Mouse (Mus musculus) embryonic stem cell, embryonic (primary cell): Measurements from ENCODE around the gene Rnf215.

ENCODE experiments used
- CTCF ChIA-PET, 4 experiments: fragments of 300-600 bp in 2 of 4; fragments of 350-600 bp in 2 of 4; sonication (Branson Sonifier 250); formaldehyde crosslinking; loops; one replicate each; lab custom pipeline; 2022; ENCODE audit warnings: inconsistent platforms in 2 of 4; lab: Charles Lee
- POLR2A ChIA-PET, 4 experiments: fragments of 300-600 bp in 2 of 4; fragments of 350-600 bp in 2 of 4; sonication (Branson Sonifier 250); formaldehyde crosslinking; loops; one replicate each; lab custom pipeline; 2022; ENCODE audit warnings: antibody characterized with exemption in 4 of 4, inconsistent platforms in 1 of 4; lab: Charles Lee

Rnf215 gene

DNA sequence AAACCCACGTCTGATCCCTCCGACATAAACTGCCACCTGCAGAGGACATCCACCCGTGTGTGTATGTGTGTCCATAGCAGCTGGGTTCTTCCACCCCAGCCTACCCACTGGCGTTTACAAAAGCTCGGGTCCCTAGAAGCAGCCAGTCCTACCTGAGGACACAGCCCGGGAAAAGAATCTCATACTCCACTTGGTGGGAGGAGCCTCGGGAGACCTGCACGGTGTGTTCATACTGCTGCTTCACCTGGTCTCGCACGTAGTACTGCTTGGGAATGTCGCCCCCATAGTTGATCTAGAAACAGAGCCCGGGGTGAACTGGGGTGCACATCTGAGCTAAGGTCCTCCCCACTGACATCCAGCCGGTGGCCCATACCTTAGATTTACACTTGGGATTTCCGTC, 31.5 kb upstream of the Rnf215 start:
- CTCF ChIA-PET = no interaction called here
- POLR2A ChIA-PET = interaction anchor here in 2 of 4 experiments (0.5 to 3.3 kb wide), 2 partner anchors 15 to 77 kb away, joined by 9 to 12 read pairs; no protein-coding TSS in a partner anchor

- POLR2A ChIA-PET = interaction anchor here in 1 of 4 experiments (0.8 to 1.9 kb wide), 2 partner anchors 8 to 137 kb away, joined by 3 to 7 read pairs; no protein-coding TSS in a partner anchor
- CTCF ChIA-PET = interaction anchor here in 1 of 4 experiments (0.7 kb wide), 1 partner anchor 20 kb away, joined by 3 read pairs; no protein-coding TSS in a partner anchor
Measured at GRCm38 (mm10) chr11:4104989-4105388, 30.0 kb upstream of the Rnf215 start.

- ChIA-PET POLR2A (interaction anchor here in 1 of 4 experiments (0.8 to 1.9 kb wide), 2 partner anchors 8 to 138 kb away, joined by 3 to 7 read pairs; no protein-coding TSS in a partner anchor), CTCF (interaction anchor here in 1 of 4 experiments (1.5 kb wide), 1 partner anchor 29 kb away, joined by 3 read pairs; the partner anchor contains the start of gene Rnf215)
Measured at GRCm38 (mm10) chr11:4105444-4105843, 29.6 kb upstream of the Rnf215 start.

DNA sequence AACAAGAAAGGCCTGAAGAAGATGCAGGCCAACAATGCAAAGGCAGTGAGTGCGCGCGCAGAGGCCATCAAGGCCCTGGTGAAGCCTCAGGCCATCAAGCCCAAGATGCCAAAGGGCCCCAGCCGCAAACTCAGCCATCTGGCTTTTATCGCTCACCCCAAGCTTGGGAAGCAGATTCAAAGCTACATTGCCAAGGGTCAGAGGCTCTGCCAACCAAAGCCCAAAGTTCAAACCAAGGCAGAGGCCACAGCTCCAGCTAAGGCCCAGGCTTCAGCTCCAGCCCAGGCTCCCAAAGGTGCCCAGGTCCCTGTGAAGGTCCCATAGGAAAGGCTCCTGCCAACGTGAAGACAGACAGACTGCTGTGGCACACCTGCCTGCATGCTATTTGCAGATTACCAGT, 27.1 kb upstream of the Rnf215 start:
- CTCF ChIA-PET = interaction anchor here in 3 of 4 experiments (0.7 to 1.4 kb wide), 3 partner anchors 16 to 79 kb away, joined by 3 read pairs; partner anchors contain the start of gene Sec14l2 (in 1 of the 3)
- POLR2A ChIA-PET = interaction anchor here in 2 of 4 experiments (1.1 to 1.6 kb wide), 2 partner anchors 10 to 11 kb away, joined by 3 to 7 read pairs; no protein-coding TSS in a partner anchor

- CTCF ChIA-PET = interaction anchor here in 2 of 4 experiments (0.7 to 1.4 kb wide), 4 partner anchors 14 to 111 kb away, joined by 3 to 4 read pairs (median 3); partner anchors contain the start of gene Sec14l2 (in 1 of the 2)
Measured at GRCm38 (mm10) chr11:4108691-4109090, 26.3 kb upstream of the Rnf215 start.

DNA sequence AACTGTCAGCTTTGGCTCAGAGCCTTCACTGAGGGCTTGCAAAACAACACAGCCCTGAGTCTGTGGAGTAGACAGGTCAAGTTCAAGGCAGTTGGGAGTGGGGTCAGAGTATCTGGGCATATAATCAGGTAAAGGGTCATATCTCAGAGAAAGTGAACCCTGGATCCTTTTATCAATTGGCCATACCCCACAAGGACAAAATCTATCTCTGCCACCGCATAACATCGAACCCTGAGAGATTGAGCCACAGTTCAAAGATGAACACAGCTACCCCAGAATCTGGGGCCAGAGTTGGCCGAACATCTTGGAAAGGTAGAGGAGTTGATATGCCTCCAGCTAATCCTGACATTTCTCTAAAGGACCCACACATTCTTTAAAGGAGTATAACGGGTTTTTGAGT, 23.0 kb upstream of the Rnf215 start:
- CTCF ChIA-PET = interaction anchor here in 1 of 4 experiments (0.6 kb wide), 1 partner anchor 89 kb away, joined by 3 read pairs; no protein-coding TSS in a partner anchor
- POLR2A ChIA-PET = interaction anchor here in 1 of 4 experiments (0.5 to 2.0 kb wide), 2 partner anchors 16 to 79 kb away, joined by 4 to 5 read pairs; no protein-coding TSS in a partner anchor

More at GRCm38 (mm10) chr11:4108691-4109090, 26.3 kb upstream of the Rnf215 start:
- POLR2A ChIA-PET = interaction anchor here in 3 of 4 experiments (0.6 to 1.6 kb wide), 5 partner anchors 10 to 1079 kb away, joined by 3 to 7 read pairs (median 6); partner anchors contain the start of gene Mtfp1 (in 1 of the 3)

DNA sequence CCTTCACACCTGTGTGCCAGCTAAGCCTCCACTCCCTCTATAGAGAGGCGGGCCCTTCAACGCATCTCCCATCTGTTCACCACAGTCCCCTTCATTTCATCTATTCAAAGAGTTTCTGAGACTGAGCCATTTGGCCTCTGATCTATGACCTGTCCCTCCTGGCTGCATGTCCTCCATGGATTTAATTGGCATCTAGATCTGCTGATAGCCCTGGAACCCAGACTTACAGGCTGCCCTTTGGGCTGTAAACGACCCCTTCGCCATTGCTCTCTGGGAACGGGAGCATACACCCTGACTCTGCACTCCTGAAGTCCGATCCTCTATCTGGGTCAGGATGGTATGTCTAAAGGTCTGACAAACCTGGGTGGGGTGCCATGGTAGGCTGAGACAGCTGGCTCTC, 22.1 kb upstream of the Rnf215 start:
- POLR2A ChIA-PET = interaction anchor here in 1 of 4 experiments (0.5 to 2.0 kb wide), 2 partner anchors 17 to 80 kb away, joined by 4 to 5 read pairs; no protein-coding TSS in a partner anchor

DNA sequence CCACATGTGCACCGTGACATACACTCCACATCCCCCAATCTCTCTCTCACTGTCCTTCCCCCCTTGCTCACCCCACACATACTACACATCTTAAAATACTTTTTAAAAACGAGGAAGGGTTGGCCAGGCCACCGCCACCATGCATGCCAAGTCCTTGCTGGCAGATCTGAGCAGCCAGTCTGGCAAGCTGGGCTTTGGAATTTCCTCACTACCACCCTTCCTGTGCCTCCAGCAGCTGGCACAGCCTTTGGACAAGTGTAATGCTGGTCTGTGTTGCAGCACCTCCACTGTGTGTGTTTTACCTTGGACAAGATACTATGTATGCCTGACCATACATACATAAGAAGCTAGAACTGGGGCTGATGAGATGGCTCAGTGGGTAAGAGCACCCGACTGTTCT, 21.5 kb upstream of the Rnf215 start:
- ChIA-PET POLR2A (interaction anchor here in 1 of 4 experiments (0.9 kb wide), 1 partner anchor 34 kb away, joined by 3 read pairs; no protein-coding TSS in a partner anchor), CTCF (interaction anchor here in 2 of 4 experiments (0.6 to 1.8 kb wide), 3 partner anchors 10 to 33 kb away, joined by 4 to 6 read pairs (median 4); partner anchors contain the start of gene Sec14l2 (in 1 of the 2))

More for the DNA sequence above, 22.1 kb upstream of the Rnf215 start:
- CTCF ChIA-PET = interaction anchor here in 1 of 4 experiments (0.6 kb wide), 1 partner anchor 89 kb away, joined by 3 read pairs; no protein-coding TSS in a partner anchor

DNA sequence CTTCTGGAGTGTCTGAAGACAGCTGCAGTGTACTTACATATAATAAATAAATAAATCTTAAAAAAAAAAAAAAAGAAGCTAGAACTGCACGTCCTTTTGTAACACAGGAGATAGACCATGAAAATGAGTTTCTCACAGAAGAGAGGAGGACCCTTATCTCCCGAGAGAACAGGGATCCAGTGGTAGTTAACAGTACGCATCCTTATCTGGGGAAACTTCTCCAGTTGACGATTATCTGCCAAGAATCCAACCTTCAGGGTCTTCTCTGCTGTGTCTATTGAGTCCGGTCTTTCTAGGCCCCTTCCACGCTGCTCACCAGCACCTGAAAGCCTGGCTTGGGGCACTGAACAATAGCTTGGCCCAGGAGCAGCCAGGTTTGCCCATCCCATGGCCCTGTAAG, 21.0 kb upstream of the Rnf215 start:
- ChIA-PET POLR2A (interaction anchor here in 2 of 4 experiments (0.7 to 1.7 kb wide), 3 partner anchors 21 to 182 kb away, joined by 3 to 4 read pairs (median 4); partner anchors contain the start of genes Rnf215 (in 1 of the 2) and Tcn2 (in 1 of the 2)), CTCF (interaction anchor here in 3 of 4 experiments (0.5 to 1.8 kb wide), 7 partner anchors 9 to 187 kb away, joined by 3 to 12 read pairs (median 5); partner anchors contain the start of gene Sec14l2 (in 1 of the 3))

DNA sequence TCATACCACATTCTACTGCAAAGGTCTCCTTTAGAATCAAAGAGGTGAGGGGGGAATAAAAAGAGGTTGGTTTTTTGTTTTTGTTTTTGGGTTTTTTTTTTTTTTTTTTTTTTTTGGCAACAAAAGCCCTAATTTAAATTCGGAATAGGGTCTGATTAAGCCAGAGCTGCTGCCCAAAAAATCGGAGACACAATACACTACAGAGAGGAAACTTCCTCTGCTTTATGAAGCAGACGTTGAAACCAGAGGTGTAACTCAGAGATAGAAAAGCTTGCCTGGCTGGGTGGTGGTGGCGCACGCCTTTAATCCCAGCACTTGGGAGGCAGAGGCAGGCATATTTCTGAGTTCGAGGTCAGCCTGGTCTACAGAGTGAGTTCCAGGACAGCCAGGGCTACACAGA, 20.5 kb upstream of the Rnf215 start:
- POLR2A ChIA-PET = interaction anchor here in 2 of 4 experiments (0.6 to 1.7 kb wide), 4 partner anchors 20 to 193 kb away, joined by 3 to 9 read pairs (median 4); partner anchors contain the start of genes Rnf215 (in 1 of the 2) and Tcn2 (in 1 of the 2)
- CTCF ChIA-PET = interaction anchor here in 3 of 4 experiments (0.5 to 1.8 kb wide), 9 partner anchors 9 to 193 kb away, joined by 3 to 12 read pairs (median 5); partner anchors contain the start of genes Lif (in 1 of the 3) and Sec14l2 (in 1 of the 3)

DNA sequence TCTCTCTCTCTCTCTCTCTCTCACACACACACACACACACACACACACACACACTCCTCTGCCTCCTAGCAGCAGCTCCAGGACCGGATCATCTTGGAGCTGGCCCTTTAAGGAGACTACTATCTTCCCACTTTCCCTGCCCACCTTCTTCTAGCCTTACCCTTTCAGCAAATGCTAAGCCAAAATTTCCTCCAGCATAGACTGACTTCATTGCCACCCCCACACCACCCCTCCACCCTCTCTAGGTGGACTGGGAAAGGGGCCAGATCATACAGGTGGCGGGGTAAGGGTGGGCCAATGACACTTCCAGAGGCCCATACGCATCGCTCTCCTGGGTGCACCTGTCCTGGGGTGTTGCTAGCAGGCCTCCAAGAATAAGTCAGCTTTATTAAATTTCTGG, 19.6 kb upstream of the Rnf215 start:
- CTCF ChIA-PET = interaction anchor here in 1 of 4 experiments (1.8 kb wide), 2 partner anchors 8 to 194 kb away, joined by 3 to 4 read pairs; partner anchors contain the start of gene Sec14l2
- POLR2A ChIA-PET = interaction anchor here in 1 of 4 experiments (1.4 to 1.7 kb wide), 2 partner anchors 20 to 21 kb away, joined by 3 to 4 read pairs; partner anchors contain the start of gene Rnf215

- POLR2A ChIA-PET = interaction anchor here in 2 of 4 experiments (1.4 to 2.6 kb wide), 3 partner anchors 18 to 22 kb away, joined by 3 to 20 read pairs (median 13); no protein-coding TSS in a partner anchor
- CTCF ChIA-PET = interaction anchor here in 3 of 4 experiments (0.5 to 1.9 kb wide), 3 partner anchors 18 to 154 kb away, joined by 4 to 12 read pairs (median 4); partner anchors contain the start of gene Rnf215 (in 1 of the 3)
Measured at GRCm38 (mm10) chr11:4116458-4117141, 18.4 kb upstream of the Rnf215 start.

- CTCF ChIA-PET = interaction anchor here (0.5 to 1.9 kb wide), 9 partner anchors 17 to 153 kb away, joined by 3 to 12 read pairs (median 4); partner anchors contain the start of gene Rnf215 (in 1 of the 4)
- POLR2A ChIA-PET = interaction anchor here in 2 of 4 experiments (0.8 to 2.6 kb wide), 17 partner anchors 9 to 150 kb away, joined by 3 to 20 read pairs (median 4); partner anchors contain the start of genes Mtfp1 (in 1 of the 2) and Rnf215 (in 1 of the 2)
Measured at GRCm38 (mm10) chr11:4117372-4118071, 17.5 kb upstream of the Rnf215 start.

DNA sequence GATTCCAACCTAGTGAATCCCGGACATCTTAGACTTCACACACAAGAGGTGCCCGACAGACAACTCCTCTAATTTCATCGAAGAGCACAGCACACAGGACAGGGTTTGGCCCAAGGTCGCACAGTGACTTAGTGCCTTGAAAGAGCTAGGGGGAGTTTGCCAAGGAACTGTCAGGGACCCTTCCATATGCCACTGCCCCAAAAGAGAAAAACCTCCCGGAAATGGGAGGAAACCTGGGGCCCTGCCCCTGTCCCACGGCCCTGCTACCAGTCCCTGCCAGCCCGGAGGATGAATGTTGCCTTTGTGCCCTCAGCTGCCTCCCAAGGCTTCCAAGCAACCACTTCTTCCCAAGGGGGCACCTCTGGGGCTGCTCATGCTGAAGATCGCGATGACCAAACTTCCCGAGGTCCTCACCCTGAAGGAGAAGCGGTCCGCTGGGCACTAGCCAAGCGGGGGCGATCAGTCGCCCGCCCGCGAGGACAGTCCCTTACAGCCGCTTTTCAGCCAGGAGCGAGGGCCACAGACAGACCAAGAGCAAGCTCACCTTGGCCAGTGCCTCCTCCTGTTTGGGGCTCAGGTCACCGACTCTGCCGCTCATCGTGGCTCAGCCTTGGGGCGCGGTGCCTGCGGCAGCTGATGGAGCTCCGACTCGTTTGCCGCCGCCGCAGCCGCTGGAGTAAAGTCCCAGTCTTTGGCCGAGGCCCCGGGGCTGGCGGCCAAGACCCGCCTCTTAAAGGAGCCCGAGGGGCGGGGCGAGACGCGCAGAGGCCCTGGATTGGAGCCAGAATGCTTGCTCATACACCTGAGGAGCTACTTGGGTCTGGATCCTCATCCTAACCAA, 16.7 kb upstream of the Rnf215 start:
- CTCF ChIA-PET = interaction anchor here (0.5 to 1.9 kb wide), 22 partner anchors 12 to 584 kb away, joined by 3 to 10 read pairs (median 4); partner anchors contain the start of gene Rnf215 (in 2 of the 4)

GRCm38 (mm10) chr11:4119635-4120034, 15.4 kb upstream of the Rnf215 start:
- ChIA-PET POLR2A (interaction anchor here in 2 of 4 experiments (0.5 to 2.4 kb wide), 7 partner anchors 8 to 524 kb away, joined by 3 to 7 read pairs (median 3); partner anchors contain the start of gene Rnf215 (in 1 of the 2)), CTCF (interaction anchor here in 1 of 4 experiments (1.7 kb wide), 1 partner anchor 15 kb away, joined by 6 read pairs; no protein-coding TSS in a partner anchor)

More for the DNA sequence above, 16.7 kb upstream of the Rnf215 start:
- POLR2A ChIA-PET = interaction anchor here (0.5 to 2.6 kb wide), 34 partner anchors 9 to 488 kb away, joined by 3 to 20 read pairs (median 4); partner anchors contain the start of genes Rnf215 (in 2 of the 4), Tbc1d10a (in 2 of the 4), Mtfp1 (in 1 of the 4) and Pes1 (in 1 of the 4)
